Mouse (Mus musculus): ENCODE results near the gene Ceacam10. TPM values are rescaled to one million over a fixed set of nuclear protein-coding genes. Genes with fewer than 3 reads are reported as not detected.
A peak's percentile ranks its signal among the peaks of the same experiment; 100 is the strongest.

Ceacam10 gene
- polyA plus RNA-seq, 1 experiment from 2014 or later, result not detected

DNA sequence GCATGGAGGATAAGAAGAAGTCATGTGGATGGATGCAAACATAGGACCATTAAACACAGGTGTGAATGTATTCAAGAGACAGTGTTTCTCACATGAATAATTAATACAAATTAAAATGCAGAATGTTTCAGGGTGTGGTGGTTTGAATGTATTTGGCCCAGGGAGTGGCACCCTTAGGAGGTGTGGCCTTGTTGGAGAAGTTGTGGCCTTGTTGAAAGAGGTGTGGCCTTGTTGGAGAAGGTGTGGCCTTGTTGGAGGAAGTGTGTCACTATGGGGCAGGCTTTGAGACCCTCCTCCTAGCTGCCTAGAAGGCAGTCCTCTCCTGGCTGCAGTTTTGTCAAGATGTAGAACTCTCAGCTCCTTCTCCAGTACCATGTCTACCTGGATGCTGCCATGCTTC is 5.6 kb upstream of the Ceacam10 start:
- ATAC-seq (replicated peaks; ENCODE audit: low FRiP score, low TSS enrichment, low read depth) (no peak), DNase-seq (ENCODE audit: low spot score) (no peak)

GRCm38 (mm10) chr7:24773942-24774535 is 3.0 kb upstream of the Ceacam10 start:
- Histone ChIP-seq H3K36me3 (ENCODE audit: control insufficient read depth, insufficient read depth, low read length) (no peaks in the 10 kb centered on the region), H3K27ac (ENCODE audit: low read depth) (no peak overlapping the region), H3K4me2 (ENCODE audit: low read length) (no peak overlapping the region), H3K9me3 (ENCODE audit: control insufficient read depth, low read length) (no peaks in the 10 kb centered on the region), H3K4me1 (replicated peaks; ENCODE audit: control insufficient read depth, insufficient read depth, low read length) (no peaks in the 10 kb centered on the region), H3K9ac (ENCODE audit: low read length) (no peak overlapping the region), H3K27me3 (replicated peaks; ENCODE audit: control insufficient read depth, insufficient read depth, low read length) (no peaks in the 10 kb centered on the region), H3K4me3 (ENCODE audit: low read depth, low read length) (no peak overlapping the region)
- ATAC-seq (replicated peaks; ENCODE audit: low FRiP score, low TSS enrichment, low read depth), result no peak
- WGBS, result 41% methylated on average over 3 of the region's 3 CpGs
- no peak for DNase-seq (ENCODE audit: low spot score)

More for the DNA sequence above, 5.6 kb upstream of the Ceacam10 start:
- no peaks in the 10 kb centered on the region for H3K27me3 ChIP-seq (replicated peaks; ENCODE audit: control insufficient read depth, insufficient read depth, low read length)
- H3K4me1 ChIP-seq (replicated peaks; ENCODE audit: control insufficient read depth, insufficient read depth, low read length), result no peaks in the 10 kb centered on the region
- no peak overlapping the region for H3K9ac ChIP-seq (ENCODE audit: low read length)
- H3K36me3 ChIP-seq (ENCODE audit: control insufficient read depth, insufficient read depth, low read length), result no peaks in the 10 kb centered on the region
- no peak overlapping the region for H3K4me3 ChIP-seq (ENCODE audit: low read depth, low read length)
- H3K9me3 ChIP-seq (ENCODE audit: control insufficient read depth, low read length), result no peaks in the 10 kb centered on the region
- H3K27ac ChIP-seq (ENCODE audit: low read depth), result no peak overlapping the region
- no peak overlapping the region for H3K4me2 ChIP-seq (ENCODE audit: low read length)

GRCm38 (mm10) chr7:24776145-24776544 is 861 bp upstream of the Ceacam10 start:
- ATAC-seq (replicated peaks; ENCODE audit: low FRiP score, low TSS enrichment, low read depth) (no peak), DNase-seq (ENCODE audit: low spot score) (no peak)
- Histone ChIP-seq H3K4me2 (ENCODE audit: low read length) (no peak overlapping the region), H3K27ac (ENCODE audit: low read depth) (no peak overlapping the region), H3K4me1 (replicated peaks; ENCODE audit: control insufficient read depth, insufficient read depth, low read length) (no peaks in the 10 kb centered on the region), H3K9ac (ENCODE audit: low read length) (no peak overlapping the region), H3K36me3 (ENCODE audit: control insufficient read depth, insufficient read depth, low read length) (no peaks in the 10 kb centered on the region), H3K27me3 (replicated peaks; ENCODE audit: control insufficient read depth, insufficient read depth, low read length) (no peaks in the 10 kb centered on the region), H3K9me3 (ENCODE audit: control insufficient read depth, low read length) (no peaks in the 10 kb centered on the region), H3K4me3 (ENCODE audit: low read depth, low read length) (no peak overlapping the region)
- WGBS, result 72% methylated on average over 2 of the region's 2 CpGs

DNA sequence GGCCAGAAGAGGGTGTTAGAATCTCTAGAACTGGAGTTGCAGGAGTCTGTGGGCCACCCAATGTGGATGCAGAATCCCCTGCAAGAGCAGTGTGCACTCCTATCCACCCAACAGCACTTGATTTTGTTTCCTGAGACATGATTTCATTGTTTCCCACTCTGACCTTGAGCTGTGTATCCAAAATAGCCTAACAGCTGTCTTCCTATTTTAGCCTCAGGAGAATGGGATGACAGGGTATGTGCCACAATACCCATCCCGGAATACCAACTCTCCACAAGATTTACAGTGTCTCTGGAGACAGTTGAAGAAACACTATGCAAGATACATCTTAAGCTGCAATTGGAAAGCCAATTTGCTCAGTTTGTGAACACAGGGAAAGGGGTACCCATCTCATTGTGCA is 20.9 kb downstream of the Ceacam10 start:
- H3K4me3 ChIP-seq (ENCODE audit: low read depth, low read length), result no peak overlapping the region
- WGBS, result 85% methylated on average over 1 of the region's 1 CpGs
- no peak for ATAC-seq (replicated peaks; ENCODE audit: low FRiP score, low TSS enrichment, low read depth)

DNA sequence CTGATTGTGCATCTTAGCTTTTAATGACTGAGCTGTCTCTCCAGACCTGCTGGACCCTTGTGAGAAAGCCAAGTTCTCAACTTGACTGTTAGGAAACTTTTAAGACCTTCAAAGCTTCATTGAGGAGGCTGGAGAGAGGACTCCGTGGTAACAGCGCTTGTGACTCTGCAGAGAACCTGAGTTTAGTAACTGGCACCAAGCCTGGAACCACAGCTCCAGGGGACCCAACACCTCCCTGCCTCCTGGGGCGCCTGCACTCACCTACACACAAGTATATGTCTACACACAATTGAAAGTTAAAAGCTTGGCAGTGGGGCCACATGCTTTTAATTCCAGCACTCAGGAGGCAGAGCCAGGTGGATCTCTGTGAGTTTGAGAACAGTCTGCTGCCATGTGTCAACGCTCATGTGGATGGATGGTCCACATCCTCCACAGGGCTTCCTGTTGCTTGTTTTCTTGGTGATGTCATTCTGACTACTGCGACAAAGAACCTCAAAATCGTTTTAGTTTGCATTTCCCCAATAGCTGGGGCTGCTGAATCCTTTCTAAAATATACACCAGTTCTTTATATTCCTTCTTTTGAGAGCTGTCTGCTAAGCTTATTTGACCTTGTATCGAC is 25.3 kb downstream of the Ceacam10 start:
- Histone ChIP-seq H3K27ac (ENCODE audit: low read depth) (no peak overlapping the region), H3K4me2 (ENCODE audit: low read length) (no peak overlapping the region), H3K9ac (ENCODE audit: low read length) (no peak overlapping the region), H3K4me1 (replicated peaks; ENCODE audit: control insufficient read depth, insufficient read depth, low read length) (no peaks in the 10 kb centered on the region), H3K27me3 (replicated peaks; ENCODE audit: control insufficient read depth, insufficient read depth, low read length) (no peaks in the 10 kb centered on the region), H3K9me3 (ENCODE audit: control insufficient read depth, low read length) (no peaks in the 10 kb centered on the region), H3K36me3 (ENCODE audit: control insufficient read depth, insufficient read depth, low read length) (no peaks in the 10 kb centered on the region), H3K4me3 (ENCODE audit: low read depth, low read length) (no peak overlapping the region)
- ATAC-seq (replicated peaks; ENCODE audit: low FRiP score, low TSS enrichment, low read depth), result no peak
- no peak for DNase-seq (ENCODE audit: low spot score)
- WGBS, result 74% methylated on average over 7 of the region's 7 CpGs

More for the DNA sequence above, 20.9 kb downstream of the Ceacam10 start:
- H3K36me3 ChIP-seq (ENCODE audit: control insufficient read depth, insufficient read depth, low read length), result no peaks in the 10 kb centered on the region
- no peak for DNase-seq (ENCODE audit: low spot score)
- H3K27ac ChIP-seq (ENCODE audit: low read depth), result no peak overlapping the region
- 0 out of 2 replicates have a peak, but pooled peaks cover 10% of the 10 kb centered on the region for H3K9me3 ChIP-seq (ENCODE audit: control insufficient read depth, low read length)
- H3K4me2 ChIP-seq (ENCODE audit: low read length), result no peak overlapping the region
- H3K4me1 ChIP-seq (replicated peaks; ENCODE audit: control insufficient read depth, insufficient read depth, low read length), result no peaks in the 10 kb centered on the region
- H3K27me3 ChIP-seq (replicated peaks; ENCODE audit: control insufficient read depth, insufficient read depth, low read length), result no peaks in the 10 kb centered on the region
- H3K9ac ChIP-seq (ENCODE audit: low read length), result no peak overlapping the region

DNA sequence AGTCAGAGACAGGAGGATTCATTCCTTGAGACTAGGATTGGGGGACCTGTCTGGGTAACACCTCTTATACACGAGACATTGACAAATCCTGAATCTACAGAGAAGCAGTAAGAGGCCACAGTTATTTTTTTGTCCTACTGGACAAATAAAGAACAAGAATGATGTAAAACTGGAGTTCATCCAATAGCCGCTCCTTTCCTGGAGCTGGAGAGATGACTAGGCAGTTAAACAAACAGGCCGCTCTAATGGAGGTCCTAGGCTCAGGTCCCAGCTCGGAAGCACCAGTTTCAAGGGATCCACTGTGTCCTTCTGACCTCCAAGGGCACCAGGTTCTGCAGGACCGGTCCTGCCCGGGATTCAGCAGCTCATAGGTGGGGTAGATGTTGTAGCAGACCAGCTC is 27.8 kb downstream of the Ceacam10 start:
- WGBS, result 52% methylated on average over 6 of the region's 6 CpGs

DNA sequence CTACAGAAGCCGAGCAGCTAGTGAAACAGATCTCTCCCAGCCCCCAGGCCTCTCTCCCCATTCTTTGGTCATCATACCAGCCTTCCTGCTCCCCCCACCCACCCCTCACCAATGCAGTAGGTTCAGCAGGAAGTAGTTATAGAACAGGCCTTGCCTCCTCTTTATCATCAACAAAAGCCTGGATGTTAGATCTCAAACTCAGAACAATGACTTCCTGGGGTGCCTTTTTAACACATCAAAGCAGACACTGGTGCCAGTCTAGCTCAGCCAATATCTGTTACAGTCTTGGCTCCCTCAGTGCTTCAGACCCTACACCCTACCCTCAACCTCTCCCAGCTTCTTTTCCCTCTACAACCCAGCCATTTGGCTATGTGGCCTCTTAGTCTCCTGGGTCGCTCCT is 32.0 kb downstream of the Ceacam10 start:
- H3K4me1 ChIP-seq (replicated peaks; ENCODE audit: control insufficient read depth, insufficient read depth, low read length), result no peaks in the 10 kb centered on the region
- WGBS, result 37% methylated on average over 2 of the region's 2 CpGs
- no peak overlapping the region for H3K4me2 ChIP-seq (ENCODE audit: low read length)
- no peak overlapping the region for H3K4me3 ChIP-seq (ENCODE audit: low read depth, low read length)
- no peaks in the 10 kb centered on the region for H3K27me3 ChIP-seq (replicated peaks; ENCODE audit: control insufficient read depth, insufficient read depth, low read length)
- no peak overlapping the region for H3K9ac ChIP-seq (ENCODE audit: low read length)
- H3K36me3 ChIP-seq (ENCODE audit: control insufficient read depth, insufficient read depth, low read length), result no peaks in the 10 kb centered on the region
- H3K9me3 ChIP-seq (ENCODE audit: control insufficient read depth, low read length), result no peaks in the 10 kb centered on the region
- no peak for ATAC-seq (replicated peaks; ENCODE audit: low FRiP score, low TSS enrichment, low read depth)
- no peak for DNase-seq (ENCODE audit: low spot score)
- no peak overlapping the region for H3K27ac ChIP-seq (ENCODE audit: low read depth)

More for the DNA sequence above, 27.8 kb downstream of the Ceacam10 start:
- Histone ChIP-seq H3K27ac (ENCODE audit: low read depth) (no peak overlapping the region), H3K9me3 (ENCODE audit: control insufficient read depth, low read length) (no peaks in the 10 kb centered on the region), H3K27me3 (replicated peaks; ENCODE audit: control insufficient read depth, insufficient read depth, low read length) (no peaks in the 10 kb centered on the region), H3K9ac (ENCODE audit: low read length) (no peak overlapping the region), H3K4me1 (replicated peaks; ENCODE audit: control insufficient read depth, insufficient read depth, low read length) (no peaks in the 10 kb centered on the region), H3K4me2 (ENCODE audit: low read length) (no peak overlapping the region), H3K36me3 (ENCODE audit: control insufficient read depth, insufficient read depth, low read length) (no peaks in the 10 kb centered on the region), H3K4me3 (ENCODE audit: low read depth, low read length) (no peak overlapping the region)
- ATAC-seq (replicated peaks; ENCODE audit: low FRiP score, low TSS enrichment, low read depth), result no peak
- no peak for DNase-seq (ENCODE audit: low spot score)

- no peak overlapping the region for H3K4me2 ChIP-seq (ENCODE audit: low read length)
- no peaks in the 10 kb centered on the region for H3K36me3 ChIP-seq (ENCODE audit: control insufficient read depth, insufficient read depth, low read length)
- H3K4me3 ChIP-seq (ENCODE audit: low read depth, low read length), result no peak overlapping the region
- H3K9me3 ChIP-seq (ENCODE audit: control insufficient read depth, low read length), result no peaks in the 10 kb centered on the region
- no peaks in the 10 kb centered on the region for H3K27me3 ChIP-seq (replicated peaks; ENCODE audit: control insufficient read depth, insufficient read depth, low read length)
- H3K4me1 ChIP-seq (replicated peaks; ENCODE audit: control insufficient read depth, insufficient read depth, low read length), result no peaks in the 10 kb centered on the region
- peak; percentile 81 for ATAC-seq (replicated peaks; ENCODE audit: low FRiP score, low TSS enrichment, low read depth)
- peak; percentile 87 for DNase-seq (ENCODE audit: low spot score)
- 0% methylated on average over 3 of the region's 3 CpGs for WGBS
- no peak overlapping the region for H3K9ac ChIP-seq (ENCODE audit: low read length)
- no peak overlapping the region for H3K27ac ChIP-seq (ENCODE audit: low read depth)
These were observed 40.5 kb downstream of the Ceacam10 start for GRCm38 (mm10) chr7:24817502-24817901.

DNA sequence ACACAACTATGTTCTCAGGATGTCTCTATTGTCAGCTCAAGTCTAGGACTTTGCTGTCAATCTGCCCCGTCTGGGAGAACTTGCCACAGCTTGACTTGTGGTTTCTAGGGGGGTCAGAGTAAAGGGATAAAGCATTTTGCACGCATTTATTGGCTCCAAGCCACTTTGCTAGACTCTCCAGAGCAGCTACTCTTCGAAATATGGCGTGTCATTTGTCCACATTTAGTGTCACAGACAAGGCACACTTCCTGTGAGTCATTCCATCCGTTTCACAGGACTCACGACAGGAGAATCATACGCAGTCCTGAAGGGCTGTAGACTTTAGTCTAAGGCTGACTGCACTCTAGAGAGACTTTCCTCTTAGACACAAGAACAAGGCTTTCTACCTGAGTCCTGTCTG is 47.4 kb downstream of the Ceacam10 start:
- Histone ChIP-seq H3K9ac (ENCODE audit: low read length) (no peak overlapping the region), H3K27me3 (replicated peaks; ENCODE audit: control insufficient read depth, insufficient read depth, low read length) (no peaks in the 10 kb centered on the region), H3K4me1 (replicated peaks; ENCODE audit: control insufficient read depth, insufficient read depth, low read length) (no peaks in the 10 kb centered on the region), H3K4me2 (ENCODE audit: low read length) (no peak overlapping the region), H3K27ac (ENCODE audit: low read depth) (no peak overlapping the region), H3K36me3 (ENCODE audit: control insufficient read depth, insufficient read depth, low read length) (no peaks in the 10 kb centered on the region), H3K4me3 (ENCODE audit: low read depth, low read length) (no peak overlapping the region), H3K9me3 (ENCODE audit: control insufficient read depth, low read length) (no peaks in the 10 kb centered on the region)
- 75% methylated on average over 7 of the region's 7 CpGs for WGBS
- no peak for DNase-seq (ENCODE audit: low spot score)
- ATAC-seq (replicated peaks; ENCODE audit: low FRiP score, low TSS enrichment, low read depth), result no peak
